Mouse (Mus musculus) layer of hippocampus, postnatal 10 days (tissue): ENCODE measurements around the gene Luzp1. TPM values are rescaled to one million over a fixed set of nuclear protein-coding genes. Genes with fewer than 3 reads are reported as not detected.

Experiments
- DNase-seq, 2 experiments: peaks; one replicate each; pipeline ENCODE4 v3.0.0; 2021; ENCODE audit warnings: low spot score in 2 of 2
- total RNA-seq, 2 experiments: library from RNA; stranded (reverse); gene quantifications; 2 replicates each; pipeline ENCODE4 v1.2.3; 2021

Gene Luzp1
- total RNA-seq, 2 experiments from 2014 or later, result 47.3 to 50.2 TPM

DNA sequence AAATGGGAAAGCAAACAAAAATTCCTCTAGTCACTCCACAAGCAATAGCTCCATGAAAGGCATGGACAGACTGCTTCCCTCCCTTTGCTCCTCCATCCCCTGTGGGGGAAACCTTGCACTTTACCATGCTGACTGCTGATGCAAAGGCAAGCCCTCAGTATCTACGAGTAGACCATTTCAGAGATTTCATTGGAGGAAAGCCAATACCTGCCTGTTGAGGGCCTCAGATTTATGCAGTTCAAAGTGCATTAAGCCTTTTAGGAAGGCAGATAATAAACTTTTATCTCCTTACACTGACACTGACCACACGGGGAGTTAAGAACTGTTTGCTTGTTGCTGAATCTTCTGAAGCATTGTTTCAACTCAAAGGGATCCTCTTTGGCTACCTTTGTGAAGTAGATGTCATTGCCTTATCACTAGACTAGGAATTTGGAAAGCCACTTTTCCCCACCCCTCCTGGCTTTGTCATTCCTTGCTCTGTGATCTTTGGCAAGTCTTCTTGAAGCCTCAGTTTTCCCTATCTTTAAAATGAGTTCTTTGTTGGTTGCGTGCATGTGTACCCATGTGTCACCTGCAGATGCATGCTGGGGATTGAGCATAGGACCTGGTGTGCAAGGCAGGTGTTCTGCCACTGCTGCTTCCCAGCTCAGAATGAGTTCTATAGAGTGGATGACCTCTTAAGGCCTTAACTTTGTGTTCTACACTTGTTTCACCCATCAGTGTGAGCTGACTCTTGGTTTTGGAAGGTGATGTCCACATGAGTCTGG is 76.9 kb downstream of the Luzp1 start:
- DNase-seq, result no peak

DNA sequence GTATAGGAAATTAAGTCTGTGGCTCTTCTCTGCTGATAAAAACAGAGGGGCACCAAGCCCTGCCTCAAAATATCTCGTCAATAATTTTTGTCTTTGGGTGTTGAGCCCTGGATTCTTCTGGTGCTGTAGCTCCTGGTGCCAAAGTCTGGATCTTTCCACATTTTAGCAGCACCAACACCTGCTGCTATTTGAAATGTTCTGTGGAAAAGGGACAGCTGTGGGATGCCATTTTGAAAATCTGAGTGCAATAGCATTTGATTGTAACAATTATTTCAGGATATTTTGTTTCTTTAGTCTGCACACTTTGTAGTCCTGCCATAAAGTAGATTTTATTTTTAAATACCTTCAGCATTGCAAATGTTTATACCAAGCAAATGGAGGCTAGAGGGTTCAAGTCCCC is 78.2 kb downstream of the Luzp1 start:
- DNase-seq, result no peak

DNA sequence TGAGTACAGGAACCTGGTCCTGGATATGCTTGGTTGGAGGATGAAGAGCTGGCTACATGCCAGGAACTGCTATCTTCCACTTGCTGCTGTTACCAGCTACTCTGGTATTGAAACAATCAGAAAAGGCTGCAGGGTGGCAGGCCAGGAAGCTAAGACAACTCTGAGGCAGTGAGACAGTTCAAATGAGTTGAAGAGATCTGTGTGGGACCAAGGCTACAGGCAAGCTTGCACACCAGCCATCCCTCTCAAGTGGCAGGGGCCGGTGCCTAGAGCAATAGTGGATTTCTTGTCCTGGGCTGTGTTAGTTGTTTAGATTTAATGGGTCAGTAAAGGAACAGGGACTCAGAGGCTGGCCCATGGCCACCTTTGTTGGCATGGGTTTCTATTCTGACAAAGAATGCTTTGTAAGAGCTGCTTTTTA is 78.8 kb downstream of the Luzp1 start:
- peak; percentile 46 to 61 for DNase-seq

DNA sequence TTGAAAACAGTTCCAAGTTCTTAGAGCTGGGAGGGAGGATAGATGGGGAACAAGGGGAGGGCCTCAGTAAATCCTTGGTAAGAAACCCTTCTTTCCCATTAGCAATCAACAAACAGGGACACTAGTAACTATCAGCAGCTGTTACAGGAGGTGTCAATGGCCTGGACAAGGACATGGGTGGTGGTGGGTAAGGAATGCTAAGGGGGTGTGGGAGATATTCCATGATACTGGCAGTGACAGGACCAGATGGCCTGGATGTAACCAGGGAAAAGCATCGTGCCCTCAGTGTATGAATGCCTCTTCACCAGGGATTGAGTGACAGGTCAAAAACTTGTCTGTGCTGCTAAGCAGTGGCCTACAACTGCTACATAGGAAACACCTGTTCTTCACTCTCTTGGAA is 83.5 kb downstream of the Luzp1 start:
- no peak for DNase-seq

DNA sequence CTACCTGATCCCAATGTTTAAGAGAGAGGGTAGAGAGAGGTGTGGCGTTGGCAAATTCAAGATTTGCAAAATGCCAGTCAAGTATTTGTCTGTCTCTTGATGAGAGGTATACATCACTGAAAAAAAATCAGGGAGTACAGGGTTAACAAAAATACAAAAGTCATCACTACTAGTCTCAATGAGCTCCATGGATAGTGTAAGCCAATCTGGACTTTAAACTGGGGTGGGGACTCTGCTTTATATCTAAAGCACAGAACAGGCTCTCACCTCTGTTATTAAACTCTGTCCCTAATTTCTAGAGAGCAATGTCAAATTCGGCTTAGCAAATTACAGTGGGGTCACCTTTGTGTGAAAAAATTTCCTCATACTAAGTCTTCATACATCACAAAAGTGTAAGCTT is 88.1 kb downstream of the Luzp1 start:
- DNase-seq, result no peak

DNA sequence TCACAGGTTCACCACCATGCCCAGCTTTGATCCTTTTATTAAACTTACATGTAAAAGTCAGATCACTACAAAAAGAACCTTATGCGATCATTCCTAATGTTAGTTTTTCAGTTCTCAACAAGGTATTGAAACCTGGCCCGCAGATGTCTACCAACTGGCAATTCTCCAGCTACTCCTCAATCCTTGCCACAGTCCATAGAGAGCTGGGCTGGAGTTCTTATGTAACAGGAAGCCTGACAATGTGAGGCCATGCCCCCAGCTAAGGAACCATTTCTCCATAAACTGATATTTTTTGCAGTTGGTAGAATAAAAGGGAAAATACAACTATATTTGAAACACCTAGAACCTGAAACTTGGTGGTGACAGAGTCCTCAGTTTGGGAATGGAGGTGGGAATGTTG is 90.1 kb downstream of the Luzp1 start:
- DNase-seq, result no peak

DNA sequence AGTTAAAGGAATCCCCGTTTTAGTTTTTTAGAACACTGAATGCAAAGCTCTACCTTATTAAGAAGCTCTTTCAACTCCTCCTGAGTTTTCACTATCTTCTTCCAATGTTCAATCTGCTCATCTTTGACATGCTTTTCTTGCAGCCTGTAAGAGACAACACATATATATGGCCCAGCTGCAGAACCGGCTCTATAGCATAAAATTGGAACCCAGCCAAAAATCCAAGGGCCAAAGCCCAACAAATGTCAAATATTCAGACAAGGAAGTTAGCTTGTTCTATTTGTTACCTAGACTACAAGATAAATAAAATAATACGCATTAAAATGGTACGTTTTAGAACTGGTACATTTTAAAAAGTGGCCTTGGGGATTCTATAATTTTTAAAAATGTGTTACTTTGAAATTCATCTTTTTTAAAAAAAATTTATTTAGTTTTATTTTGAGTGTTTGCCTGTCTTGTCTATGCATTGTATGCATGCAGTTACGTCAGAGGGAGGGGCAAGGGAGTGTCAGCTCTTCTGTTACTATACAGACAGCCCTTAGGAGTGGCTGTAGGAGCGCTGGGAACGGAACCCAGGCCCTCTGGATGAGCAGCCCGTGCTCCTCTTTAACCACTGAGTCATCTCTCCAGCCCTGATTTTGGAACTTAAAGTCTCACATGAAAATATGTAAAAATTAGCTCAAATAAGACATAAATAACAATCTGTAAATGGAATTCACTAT is 90.9 kb downstream of the Luzp1 start:
- DNase-seq, result no peak

DNA sequence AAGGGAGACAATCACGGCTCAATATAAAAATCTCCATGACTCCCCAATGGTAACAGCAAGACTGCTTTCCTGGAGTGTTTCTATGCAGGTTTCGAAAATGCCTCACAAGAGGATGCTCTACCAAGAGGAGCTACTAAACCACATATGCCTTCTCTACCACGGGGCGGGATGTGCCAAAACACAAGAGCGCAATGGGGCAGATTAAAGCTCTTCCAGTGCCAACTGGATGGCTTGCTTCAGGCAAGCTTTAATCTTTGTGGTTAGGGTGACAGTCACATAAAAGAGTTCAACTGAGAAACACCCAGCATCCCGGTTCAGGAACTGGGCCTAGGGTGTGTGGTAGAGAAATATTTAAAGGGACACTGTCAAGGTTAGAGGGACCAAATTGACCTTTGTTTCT is 93.2 kb downstream of the Luzp1 start:
- no peak for DNase-seq

DNA sequence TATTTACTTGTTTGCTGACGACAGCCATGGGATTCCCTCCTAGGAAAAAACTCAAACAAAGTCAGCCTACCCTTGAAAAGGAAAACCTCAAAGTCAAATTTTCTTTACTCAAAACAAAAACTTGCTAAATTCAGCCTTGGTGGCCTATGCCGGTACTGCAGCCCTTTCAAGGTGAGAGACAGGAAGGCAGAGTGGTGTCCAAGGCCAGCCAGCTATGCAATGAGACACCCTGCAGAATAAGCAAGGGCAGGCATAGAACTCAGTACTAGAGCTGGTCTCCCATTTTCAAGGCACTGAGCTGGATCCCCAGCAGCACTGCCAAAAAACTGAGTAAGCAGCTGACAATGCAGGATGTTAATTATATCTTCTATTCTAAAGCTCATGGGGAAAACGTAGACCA is 99.1 kb downstream of the Luzp1 start:
- no peak for DNase-seq

DNA sequence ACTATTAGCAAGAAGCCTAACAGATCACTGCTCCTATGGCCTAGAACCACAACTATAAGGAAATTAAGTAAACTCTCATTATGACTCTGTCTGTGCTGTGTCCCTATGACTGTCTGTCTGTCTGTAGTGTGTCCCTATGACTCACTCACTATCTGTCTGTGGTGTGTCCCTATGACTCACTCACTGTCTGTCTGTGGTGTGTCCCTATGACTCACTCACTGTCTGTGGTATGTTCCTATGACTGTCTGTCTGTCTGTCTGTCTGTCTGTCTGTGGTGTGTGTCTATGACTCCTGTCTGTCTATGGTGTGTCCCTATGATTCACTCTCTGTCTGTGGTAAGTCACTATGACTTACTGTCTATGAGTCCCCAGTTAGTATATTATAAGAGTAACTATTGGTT is 100.4 kb downstream of the Luzp1 start:
- no peak for DNase-seq

DNA sequence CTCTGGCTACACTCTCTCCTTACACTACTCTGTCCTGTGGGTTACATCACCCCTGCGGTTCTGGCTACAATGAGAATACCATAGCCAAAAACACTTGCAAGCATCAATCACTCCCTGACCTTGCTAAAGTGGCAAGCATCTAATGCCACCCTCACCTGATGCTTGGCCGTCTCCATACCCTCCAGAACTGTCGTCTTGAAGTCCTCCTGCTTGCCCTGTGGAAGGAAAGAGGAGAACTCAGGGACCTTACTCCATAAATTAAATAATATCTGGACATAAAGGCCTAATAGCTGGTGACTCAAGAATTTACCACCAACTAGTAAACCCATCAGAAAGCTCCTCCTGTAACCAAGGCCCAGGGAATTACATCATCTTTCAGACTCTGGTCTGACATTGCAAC is 112.3 kb downstream of the Luzp1 start:
- DNase-seq, result no peak

DNA sequence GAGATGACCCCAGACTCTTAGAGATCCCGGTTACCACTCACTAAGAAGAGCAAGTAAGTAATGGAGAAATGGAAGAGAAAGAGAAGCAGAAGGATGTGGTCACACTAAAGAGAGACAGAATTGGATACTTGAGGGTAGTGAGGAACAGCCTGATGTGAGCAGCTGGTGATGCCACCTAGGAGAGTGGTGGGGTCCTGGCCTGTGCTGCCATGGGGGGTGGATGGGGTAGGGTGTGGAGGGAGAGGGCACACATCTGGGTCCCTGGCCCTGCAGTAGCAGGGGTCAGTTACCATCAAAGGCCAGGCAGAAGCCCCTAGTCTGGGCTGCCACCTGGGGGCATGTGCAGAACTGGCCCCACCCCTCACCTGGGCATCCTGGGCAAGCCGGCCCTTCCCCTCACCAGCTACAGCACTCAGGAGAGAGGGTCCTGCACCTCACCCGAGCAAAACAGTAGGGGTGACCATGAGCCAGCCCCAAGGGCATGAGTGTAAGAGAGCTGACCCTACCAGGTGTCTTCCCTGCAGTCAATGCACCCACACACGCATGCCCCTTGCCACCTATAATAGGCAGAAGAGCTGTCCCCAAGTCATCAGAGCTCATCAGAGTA is 117.8 kb downstream of the Luzp1 start:
- no peak for DNase-seq

DNA sequence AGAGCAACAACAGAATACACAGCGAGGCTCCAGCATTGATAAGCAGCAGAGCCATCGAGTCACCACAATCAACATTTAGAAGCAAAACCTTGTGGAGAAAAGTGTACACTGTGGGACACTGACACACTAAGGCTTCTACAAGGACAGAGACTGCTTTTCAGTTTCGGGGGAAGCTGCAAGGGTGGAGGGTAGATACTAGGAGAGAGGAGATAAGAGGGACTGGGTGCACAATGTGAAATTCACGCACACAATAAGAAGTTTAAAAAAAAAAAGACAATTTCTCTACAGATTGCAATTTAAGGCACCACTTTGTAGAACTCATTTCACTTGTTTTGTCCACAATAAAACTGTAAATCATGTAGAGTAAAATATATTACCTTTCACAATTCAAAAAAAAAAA is 118.4 kb downstream of the Luzp1 start:
- no peak for DNase-seq

DNA sequence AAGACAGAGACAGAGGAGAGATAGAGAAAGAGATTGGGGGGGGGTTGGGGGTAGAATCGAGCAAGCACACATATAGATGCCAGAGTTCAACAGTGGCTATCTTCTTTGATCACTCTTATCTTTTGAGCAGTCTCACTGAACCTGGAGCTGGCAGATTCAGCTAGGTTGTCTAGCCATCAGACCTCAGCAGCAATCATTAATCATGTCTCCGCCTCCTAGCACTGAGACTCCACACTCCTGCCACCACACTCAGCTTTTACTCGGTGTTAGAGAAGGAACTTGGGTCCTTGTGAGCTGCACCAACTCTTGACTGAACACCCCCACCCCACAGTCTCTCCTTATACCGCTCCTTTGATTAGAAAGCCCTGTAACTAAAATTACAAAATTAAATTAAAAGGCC is 122.5 kb downstream of the Luzp1 start:
- DNase-seq, result no peak

DNA sequence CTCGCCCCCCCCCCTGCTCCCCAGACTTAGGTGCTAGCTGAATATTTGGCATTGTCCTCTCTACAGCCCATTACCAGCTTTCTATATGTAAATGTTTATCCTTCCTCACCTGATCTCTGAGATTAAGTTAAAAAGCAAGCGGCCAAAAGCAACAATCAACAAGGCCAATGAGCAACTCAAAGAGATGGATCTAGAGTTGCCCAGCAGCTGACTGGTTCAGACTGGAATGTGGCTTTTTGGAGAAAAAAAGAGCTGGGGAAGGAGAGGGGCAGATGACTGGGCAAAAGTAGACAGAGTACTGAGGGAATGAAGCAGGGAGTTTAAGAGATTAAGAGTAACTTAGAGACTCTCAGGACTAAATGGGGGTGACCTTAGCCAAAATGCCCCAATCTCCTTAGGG is 124.4 kb downstream of the Luzp1 start:
- no peak for DNase-seq

DNA sequence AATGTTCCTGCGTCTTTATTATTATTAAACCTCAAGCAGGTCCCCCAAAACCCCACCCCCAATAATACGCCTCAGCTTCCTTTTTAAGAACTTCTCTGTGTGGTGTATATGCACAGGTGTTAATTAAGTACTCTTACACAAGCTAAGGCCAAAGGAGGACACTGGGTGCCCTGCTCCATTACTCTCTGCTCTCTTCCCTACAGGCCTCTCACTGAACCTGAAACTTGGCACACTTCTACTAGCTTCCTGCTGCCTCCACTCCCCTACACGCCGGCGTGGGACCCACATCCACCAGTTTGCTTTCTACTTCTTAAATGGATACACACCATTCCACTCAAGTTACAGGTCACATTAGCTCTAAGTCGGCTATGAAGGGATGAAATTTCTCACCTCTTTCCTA is 125.7 kb downstream of the Luzp1 start:
- DNase-seq, result no peak

DNA sequence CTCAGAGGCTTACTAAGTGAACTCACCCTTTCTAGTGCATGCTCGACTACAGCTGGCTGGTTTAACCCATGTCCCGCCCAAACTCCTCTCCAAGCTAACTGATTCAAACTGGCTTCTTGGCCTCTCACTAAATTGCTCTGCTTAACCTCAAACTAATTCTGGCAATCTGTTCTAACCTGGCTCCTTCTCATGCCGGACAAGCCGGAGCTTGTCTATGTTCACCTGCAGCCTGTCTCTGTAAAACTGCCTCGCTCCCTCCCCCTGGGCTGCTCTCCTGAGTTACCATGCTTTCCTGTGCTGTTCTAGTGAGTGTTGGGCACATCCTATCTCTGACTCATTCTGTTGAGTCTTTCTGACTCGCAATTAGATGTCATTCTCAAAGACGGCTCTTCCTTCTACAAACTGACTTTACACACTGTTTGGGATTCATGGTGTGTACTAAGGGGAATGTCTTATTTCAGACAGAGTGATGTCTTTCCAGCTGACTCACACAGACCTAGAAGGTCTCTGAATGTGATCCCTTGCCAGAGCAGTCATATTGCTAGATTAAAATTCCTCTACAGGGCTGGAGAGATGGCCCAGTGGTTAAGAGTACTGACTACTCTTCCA is 128.8 kb downstream of the Luzp1 start:
- no peak for DNase-seq

DNA sequence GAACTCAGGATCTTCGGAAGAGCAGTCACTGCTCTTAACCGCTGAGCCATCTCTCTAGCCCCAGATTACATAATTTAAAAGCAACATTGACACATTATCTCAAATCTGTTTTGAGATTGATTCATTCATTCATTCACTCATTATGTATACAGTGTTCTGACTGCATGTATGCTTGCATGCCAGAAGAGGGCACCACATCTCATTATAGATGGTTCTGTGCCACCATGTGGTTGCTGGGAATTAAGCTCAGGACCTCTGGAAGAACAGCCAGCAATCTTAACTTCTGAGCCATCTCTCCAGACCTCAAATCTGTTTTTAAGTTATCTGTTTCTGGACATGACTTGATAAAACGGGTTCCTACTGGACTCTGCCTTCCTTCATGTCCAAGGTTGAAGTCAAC is 130.3 kb downstream of the Luzp1 start:
- no peak for DNase-seq

DNA sequence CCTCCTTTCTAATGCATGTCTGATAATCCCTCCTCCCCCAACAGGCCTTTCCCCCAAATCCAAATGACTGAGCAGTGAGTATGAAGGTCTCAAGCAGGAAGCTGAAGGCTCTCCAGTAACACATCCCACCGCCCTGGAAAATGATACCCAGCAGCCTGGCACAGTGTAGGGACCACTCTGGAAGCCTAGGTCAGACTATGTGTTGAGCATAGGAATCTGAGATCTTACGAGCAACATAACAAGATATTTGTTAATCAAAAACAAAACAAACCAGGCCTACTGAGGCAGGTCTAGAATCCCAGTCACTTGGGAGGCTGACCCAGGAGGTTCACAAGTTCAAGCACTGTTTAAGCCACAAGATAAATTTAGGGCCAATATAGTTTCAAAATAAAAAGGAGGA is 131.0 kb downstream of the Luzp1 start:
- DNase-seq, result no peak

DNA sequence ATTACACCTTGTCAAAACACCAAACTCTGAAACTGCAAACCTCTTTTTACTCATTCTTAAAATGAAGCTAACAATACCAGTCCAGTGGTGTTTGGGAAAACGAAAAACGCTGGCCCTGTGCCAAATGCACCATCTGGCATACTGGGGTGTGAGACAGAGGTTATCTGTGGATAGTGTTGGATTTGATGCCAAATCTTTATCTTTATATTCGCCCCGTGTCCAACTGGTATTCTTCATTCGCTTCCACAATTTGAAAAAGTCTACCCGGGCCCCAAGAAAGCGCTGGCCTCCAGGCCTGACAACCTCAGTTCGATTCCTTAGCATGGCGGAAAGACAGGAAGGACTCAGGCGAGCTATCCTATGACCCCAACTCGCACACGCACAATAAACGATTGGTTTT is 131.9 kb downstream of the Luzp1 start:
- DNase-seq, result peak; percentile 71 to 74

DNA sequence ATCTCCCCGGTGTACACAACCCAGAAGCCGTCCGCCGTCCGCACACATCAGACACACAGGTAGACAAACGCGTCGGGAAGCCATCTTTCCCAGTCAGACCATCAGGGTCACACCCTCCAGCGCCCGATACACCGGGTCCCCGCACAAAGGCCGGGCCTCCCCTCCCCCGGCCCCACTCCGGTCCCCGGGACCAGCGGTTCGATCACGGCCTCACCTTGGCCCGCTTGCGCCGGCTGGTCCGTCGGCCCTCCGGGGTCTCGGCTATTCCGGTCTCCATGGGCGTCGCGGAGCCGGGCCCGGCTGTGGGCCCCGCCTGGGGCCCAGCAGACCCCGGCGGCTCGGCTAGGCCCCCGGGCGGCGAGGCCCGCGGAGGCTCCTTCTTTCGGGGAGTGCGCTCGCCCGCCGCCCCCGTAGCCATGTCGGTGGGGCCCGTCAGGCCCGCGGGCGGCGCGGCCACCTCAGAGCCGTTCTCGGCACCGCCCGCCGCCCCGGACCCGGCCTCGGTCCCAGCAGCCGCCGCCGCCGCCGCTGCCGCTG is 132.5 kb downstream of the Luzp1 start:
- peak; percentile 55 to 65 for DNase-seq

DNA sequence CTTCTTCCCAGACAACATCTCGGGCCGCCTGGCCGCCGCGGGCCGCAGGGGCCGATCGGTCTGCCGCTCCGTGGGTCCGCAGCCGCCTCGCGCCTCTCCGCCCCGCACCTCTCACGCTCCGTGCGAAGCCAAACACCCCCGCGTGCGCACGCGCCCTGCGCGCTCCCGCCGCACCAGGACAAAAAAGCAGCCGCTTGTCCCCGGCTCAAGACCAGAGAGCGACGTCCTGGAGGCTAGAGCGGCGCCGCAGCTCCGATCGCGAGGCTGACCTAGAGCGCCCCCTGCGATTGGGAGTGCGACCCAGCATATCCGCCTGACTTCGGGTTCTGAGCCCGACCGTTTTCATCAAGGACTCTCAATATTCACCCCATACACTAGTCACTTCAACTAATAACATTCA is 133.0 kb downstream of the Luzp1 start, which contains the start of gene Kdm1a:
Kdm1a (minus strand) TSS at position 156 of the 400 bp plus-strand sequence.
- DNase-seq, result peak; percentile 98
